Mouse (Mus musculus): ENCODE results near the gene Ube2e2.

The Ube2e2 gene

DNA sequence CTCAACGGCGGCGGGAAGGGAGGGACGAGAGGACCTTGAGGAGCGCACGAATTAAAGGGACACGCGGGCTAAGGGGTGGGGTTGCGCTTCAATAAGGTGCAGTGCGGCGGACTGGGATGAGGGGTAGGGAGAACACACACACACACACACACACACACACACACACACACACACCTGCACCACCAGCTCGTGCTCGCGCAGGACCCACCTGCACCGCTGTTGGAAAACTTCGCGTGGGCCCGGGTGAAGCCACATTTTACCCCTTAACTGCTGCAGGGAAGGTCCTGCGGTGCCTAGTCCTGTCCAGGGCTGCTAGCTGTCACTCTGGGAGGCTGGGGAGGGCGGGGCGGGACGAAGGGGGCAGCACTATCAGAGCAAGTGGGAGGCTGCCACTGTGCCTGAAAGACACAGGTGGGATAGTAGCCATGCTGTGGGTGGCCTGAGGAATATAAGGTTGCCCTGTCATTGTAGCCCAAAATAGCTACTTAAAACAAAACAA lies at the start of gene Ube2e2:
TSS of gene Ube2e2 (minus strand) at position 321 of the 499 bp plus-strand sequence.
- peak; percentile 86; the same call in 1 of the 2 replicates for ATAC-seq (ENCODE audit: insufficient number of reproducible peaks, low FRiP score, low TSS enrichment)

DNA sequence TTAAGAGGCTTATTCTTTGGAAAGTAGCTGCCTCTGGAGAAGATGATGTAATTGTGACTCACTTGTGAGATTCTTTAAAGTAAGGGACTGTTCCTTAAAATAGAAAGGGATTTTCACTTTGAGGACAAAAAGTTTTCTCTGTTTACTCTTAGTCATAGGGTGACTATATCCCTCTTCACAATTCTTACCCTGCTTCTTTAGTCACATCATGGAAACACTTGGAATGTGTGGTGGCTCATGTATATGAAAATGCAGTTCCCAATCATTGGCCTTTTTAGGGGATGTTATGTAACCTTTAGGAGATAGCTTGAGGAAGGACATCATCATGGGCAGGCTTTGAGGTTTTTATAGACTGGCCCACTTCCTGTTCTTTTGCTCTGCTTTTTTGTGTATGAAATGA lies 46.0 kb upstream of the Ube2e2 start:
- no peak for ATAC-seq (ENCODE audit: insufficient number of reproducible peaks, low FRiP score, low TSS enrichment)

DNA sequence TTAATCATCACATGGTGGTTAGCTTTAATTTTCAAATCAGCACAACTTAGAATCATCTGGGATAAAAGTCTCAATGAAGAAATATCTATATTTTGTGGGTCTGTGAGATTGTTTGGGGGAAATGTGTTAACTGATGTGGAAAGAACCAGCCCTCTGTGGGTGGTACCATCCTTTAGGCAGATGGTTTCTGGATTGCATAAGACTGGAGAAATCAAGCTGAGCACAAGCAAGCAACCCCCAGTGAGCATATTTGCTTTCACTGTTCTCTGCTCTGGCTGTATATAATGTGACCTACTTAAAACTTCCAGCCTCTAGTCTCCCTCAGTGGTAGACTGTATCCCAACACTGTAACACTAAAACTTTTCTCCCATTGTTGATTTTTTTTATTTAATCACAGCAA lies 9.5 kb upstream of the Ube2e2 start:
- ATAC-seq (ENCODE audit: insufficient number of reproducible peaks, low FRiP score, low TSS enrichment), result no peak

DNA sequence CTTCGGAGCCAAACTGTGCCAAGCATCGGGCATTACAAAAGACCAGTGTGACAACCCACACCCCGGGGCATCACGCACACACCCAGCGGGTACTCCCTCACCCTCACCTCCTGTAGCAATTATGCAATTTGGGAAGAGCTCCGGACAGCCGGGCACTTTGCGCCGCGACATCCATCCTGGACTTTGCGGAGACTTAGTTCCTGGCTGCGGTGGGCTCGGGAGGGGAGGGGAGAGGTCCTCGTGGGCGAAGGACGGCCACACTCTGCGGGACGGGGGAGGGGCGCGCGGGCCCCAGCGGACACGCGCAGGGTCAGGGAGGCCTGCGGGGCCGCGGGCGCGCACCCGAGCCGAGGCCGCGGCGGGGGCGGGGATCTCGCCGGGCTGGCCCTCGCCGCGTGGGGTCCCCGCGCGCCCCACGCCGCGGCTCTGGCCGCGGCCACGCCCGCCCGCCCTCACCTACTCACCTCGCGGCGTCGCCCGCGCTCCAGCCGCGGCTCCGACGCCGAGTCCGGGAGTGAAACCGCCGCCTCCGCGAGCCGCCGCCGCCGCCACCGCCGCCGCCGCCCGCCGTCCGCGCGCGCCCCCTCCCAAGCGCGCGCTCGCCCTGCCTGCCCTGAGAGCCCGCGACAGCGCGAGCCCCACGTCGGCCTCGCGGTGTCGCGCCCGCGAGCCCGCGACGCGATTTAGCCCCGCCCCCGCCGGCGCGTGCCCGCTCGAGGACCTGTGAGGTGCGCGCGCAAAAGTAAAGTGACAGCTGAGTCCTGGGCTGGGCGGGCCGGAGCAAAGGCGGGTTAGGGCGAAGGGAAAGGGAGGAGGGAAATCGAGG lies 733 bp downstream of the Ube2e2 start:
- ATAC-seq (ENCODE audit: insufficient number of reproducible peaks, low FRiP score, low TSS enrichment), result peak; percentile 75

DNA sequence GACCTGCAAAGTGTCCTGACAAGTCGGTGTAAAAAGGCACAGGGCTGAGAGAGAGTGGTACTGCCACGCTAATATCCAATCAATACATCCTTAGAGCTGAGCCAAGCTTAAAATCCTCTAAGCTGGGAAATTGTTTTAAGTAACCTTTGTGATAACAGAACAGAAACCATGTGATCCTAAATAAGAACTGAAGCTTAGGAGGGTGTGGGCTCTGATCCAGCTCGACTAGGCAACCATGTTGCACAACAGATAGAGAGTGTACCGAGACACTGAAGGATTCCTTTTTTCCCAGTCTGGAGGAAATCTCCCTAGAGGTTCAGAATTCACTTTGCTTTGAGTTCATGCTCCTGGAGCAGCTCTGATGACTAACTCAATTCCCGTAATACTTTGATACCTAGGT lies 4.5 kb downstream of the Ube2e2 start:
- no peak for ATAC-seq (ENCODE audit: insufficient number of reproducible peaks, low FRiP score, low TSS enrichment)

DNA sequence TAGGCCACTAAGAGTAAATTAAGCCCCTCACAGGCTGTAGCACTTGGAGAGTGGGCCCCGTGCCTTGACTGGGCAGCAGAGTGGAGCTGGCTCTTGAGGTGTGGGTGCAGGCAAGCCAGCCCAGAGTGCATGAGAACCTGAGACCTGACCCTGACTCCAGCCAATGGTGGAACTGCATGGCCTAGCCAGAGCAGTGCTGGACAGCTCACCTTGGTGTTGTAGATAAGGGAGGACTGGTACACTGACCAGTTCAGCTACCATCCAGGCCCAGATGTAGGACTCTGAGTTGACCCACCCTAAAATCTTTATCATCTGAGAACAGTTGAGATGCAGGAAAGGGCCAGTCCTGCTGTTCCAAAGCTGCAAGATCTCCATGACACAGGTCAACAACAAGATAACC lies 11.6 kb downstream of the Ube2e2 start:
- no peak for ATAC-seq (ENCODE audit: insufficient number of reproducible peaks, low FRiP score, low TSS enrichment)

DNA sequence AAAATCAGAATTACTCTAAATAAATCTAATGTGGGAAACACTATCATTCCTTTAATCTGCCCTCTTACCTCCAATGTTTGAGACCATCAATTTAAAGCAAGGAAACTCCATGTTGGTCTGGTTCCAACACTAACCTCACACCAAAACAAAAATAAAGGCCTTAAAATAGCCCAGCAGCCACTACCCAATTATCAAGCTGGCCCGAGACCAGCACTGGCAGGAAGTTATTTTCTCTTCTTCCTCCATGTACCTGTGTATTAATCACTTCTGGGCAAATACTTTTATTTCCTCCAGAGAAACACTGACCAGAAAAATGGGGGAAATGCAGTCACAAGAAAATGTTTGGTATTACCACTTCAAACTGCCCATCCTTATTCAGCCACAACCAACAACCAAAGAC lies 23.4 kb downstream of the Ube2e2 start:
- no peak for ATAC-seq (ENCODE audit: insufficient number of reproducible peaks, low FRiP score, low TSS enrichment)

DNA sequence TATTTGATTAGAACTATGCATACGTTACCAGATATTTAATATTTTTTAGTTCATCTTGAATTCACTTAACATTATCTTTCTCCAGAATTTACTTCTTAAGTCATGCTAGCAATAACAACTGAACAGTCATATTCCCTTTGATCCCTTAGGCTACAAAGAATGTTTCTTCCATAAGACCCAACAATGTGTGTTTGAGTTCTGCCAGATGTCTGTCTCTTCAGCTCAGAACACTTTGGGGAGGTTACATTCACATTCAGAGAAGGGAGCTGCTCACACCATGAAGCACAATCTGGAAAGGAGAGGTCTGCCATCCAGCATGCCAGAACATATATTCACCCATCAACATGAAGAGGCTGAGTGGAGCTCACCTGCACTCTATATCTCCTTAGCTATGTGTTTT lies 65.4 kb downstream of the Ube2e2 start:
- no peak for ATAC-seq (ENCODE audit: insufficient number of reproducible peaks, low FRiP score, low TSS enrichment)

DNA sequence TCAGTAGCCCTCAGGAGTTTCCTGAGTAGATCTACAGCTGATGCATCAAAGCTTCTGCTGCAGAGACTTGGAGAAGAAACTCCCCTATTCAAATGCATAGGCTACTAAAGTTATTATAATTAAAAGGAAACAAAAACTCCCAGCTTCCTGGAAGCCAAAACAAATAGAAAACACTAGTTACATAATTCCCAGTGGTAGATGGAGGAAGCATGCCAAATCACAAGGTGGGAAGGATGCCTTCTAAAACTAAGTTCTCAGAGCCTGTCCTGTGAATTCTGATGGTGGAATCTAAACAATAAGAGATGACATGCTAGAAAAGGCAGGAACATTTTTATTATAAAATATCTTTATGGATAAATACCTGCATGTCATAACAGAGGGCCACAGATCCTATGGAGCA lies 67.3 kb downstream of the Ube2e2 start:
- ATAC-seq (ENCODE audit: insufficient number of reproducible peaks, low FRiP score, low TSS enrichment), result no peak

DNA sequence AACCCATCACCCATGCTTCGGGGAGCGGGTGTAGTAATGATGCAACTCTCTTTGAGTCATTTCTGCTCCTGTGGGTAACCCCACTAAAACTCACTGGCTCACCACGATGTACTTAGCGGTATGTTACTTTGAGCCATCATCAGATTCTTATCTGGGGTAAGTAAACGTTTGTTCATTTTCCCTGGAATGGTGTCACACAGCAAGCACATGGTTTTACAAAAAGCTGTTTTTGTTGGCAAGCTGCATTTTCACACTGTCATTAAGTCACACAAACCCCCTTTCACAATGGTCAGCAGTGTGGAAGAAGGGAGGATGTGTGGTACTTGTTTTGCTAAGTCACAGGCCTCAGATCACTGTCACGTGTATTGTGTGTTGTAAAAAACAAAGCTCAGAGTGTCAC lies 73.4 kb downstream of the Ube2e2 start:
- ATAC-seq (ENCODE audit: insufficient number of reproducible peaks, low FRiP score, low TSS enrichment), result no peak

DNA sequence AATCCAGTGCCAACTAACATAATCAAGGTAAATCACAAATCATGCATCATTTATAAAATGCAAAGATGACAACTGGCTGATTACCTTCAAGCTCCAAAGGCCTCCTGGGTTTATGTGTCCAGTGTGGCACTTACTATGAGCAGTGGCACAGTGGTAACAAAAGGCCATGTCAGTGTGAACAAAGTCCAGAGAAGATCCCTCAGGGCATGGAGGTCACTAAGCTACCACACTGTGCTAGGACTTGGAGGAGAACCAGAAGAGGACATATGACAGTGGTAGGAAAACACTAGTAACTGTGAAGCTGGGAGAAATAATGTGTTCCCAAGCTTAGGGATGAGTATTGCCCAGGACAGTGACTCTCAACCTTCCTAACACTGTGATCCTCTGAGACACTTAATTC lies 97.2 kb downstream of the Ube2e2 start:
- no peak for ATAC-seq (ENCODE audit: insufficient number of reproducible peaks, low FRiP score, low TSS enrichment)

DNA sequence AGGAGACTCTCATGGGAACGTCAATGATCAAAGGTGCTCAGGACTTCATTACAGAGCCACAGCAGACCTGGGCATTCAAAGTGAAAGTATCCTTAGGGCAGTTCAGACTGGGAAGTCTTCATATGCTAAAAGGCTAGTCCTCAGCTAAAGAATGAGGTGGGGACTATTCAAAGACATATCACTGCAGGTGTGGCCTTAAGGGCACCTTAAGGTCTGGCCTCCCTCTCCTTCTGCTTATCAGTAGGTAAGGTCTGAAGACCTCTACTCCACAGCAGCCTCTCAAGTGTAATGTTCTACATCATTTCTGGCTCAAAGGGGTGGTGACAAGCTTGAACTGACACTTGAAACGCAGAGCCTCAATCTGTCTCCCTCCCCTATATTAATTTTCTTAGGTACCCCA lies 98.3 kb downstream of the Ube2e2 start:
- no peak for ATAC-seq (ENCODE audit: insufficient number of reproducible peaks, low FRiP score, low TSS enrichment)

DNA sequence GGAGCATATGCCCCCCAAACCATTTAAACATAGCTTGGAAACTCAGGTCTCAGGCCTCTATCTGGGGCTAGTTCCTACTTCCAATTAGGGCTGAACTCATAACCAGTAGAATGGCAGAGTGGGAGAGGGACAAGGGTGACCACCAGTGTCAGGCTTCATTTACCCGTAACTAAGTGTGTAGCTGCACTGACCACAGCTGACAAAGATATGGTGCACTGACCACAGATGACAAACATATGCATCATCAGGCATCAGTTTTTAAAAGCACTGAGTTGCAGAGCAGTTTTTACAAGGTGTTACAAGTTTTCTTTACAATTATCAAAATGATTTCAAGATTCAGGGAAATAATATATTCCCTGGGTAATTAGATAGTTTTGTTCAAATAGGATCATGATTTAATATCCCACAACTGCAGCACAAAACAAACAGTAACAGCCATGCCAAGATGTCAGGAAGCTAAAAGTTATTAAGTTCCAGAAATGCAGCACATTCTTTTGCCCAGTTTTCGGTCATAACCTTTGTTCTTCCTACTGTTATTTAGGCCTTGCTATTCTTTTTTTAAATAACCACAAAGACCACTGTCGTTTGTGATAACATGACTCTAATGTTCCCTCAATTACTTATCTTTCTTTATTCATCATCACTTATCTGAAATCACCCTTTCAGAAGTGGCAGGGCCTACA lies 114.9 kb downstream of the Ube2e2 start:
- no peak for ATAC-seq (ENCODE audit: insufficient number of reproducible peaks, low FRiP score, low TSS enrichment)

DNA sequence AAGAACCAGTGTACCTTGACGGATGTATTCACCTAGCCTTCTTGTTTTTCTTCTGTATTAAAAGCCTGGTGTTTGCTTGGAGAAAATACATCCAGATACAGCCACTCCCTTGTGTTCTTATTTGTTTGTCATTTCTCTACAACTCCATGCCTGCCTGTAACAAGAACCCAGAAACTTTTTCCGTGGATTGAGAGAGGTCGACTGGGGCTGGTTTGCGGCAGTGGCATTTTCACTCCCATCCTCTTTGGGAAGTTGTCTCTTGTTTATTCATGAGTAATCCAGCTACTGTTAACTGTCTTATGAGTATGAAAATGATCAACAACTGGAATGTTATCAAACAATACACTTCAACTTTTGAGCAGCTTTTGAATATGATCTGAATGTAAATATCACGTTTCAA lies 115.8 kb downstream of the Ube2e2 start:
- no peak for ATAC-seq (ENCODE audit: insufficient number of reproducible peaks, low FRiP score, low TSS enrichment)

DNA sequence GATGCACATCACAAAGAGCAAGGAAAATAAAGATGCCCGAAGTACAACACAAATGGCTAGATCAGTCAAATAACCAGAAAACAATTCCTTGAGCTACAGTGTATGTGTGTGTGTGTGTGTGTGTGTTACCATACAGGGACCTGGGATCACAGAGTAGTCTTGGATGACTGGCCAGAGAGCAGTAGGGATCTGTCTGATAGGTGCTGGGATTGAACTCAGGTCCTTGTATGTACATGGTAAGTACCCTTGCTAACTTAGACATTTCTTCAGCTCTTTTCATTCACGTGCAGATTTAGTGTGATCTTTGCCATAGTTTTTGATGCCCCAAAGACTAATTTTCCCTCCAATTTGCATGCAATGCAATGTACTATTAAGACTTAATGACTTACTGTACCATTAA lies 117.9 kb downstream of the Ube2e2 start:
- ATAC-seq (ENCODE audit: insufficient number of reproducible peaks, low FRiP score, low TSS enrichment), result no peak

DNA sequence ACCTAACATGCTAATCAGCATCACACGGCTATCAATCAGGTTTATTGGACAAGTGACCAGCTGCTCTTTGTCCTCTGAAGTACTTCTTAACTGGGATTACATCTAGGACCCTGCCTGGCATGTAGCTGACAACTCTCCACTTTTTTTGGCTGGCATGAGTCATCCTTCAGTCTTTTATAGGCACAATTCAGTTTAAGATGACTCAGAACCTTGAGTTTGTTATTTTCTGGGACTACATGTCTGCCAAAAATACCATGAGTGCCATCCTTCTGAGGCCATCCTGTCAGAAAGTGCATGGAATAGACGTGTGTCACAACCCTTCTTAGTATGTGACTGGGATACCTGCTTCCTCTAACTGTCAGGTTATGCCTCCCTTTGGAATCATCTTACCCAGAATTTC lies 120.3 kb downstream of the Ube2e2 start:
- no peak for ATAC-seq (ENCODE audit: insufficient number of reproducible peaks, low FRiP score, low TSS enrichment)

DNA sequence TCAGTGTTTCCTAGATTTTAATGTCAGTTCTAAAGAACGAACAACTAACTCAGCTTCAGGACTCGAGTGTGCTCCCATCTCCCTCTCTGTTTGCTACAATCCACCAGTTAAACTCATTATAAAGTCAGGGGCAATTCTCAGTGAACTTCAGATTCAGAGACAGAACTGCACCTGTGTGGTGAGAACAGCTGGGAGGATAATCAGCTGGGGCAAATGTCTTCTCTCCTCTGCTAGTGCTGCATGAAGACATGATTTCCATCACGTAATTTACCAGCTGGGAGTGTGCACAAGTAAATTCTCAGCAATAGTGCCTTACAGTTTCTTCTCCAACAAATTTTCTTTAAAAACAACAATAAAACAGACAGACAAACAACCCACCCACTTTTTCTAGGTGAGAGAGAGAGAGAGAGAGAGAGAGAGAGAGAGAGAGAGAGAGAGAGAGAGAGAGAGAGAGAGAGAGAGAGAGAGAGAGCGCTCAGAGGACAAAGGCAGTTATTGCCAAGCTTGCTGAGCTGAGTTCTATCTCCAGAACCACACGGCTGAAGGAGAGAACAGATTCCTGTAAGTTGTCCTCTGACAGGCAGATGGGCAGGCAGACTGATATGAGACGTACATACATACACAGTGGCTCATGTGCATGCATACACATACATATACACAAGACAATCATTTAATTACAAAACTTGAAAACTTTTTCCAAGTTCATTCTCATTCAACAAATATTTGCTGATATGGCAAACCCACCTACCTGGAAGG lies 134.3 kb downstream of the Ube2e2 start:
- no peak for ATAC-seq (ENCODE audit: insufficient number of reproducible peaks, low FRiP score, low TSS enrichment)

DNA sequence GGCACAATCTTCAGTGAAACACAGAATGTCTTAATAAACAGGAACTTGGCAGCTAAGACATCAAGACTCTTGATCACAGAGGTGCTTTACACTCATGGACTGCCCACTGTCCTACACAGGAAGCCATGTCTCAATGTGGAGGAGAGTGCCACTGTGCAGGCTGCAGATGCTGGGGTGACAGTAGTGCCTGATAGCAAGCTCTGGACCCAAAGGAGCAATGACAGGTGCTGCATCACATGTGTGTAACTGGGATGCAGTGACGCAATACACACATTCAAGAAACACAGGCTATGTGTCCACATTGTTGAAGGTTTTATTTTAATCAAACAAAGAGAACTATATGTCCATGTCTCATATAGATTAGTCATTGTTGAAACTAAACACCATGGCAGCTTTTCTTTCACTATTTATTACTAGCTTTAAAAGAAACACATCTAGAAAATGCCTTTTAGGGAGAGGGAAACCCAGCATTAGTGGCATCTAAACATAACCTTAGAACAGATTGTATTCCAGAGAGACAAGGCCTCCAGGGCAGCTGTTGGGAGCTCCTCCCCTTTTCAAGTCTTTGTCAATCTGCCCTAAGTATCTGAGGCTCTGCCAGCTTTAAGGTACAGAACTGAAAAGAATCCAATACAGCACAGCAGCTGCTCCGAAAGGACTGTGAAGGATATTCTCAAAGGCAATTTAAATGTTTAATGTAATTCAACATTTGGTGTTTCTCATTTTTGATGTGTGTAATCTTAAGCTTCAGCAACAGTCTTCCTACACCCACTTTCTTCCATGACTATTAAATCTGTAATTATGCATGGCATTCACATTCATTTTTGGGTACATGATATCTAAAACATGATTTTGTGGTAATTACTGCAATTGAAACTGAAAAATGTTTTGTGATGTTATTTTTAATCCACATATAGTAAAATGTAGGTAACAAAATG lies 135.2 kb downstream of the Ube2e2 start:
- ATAC-seq (ENCODE audit: insufficient number of reproducible peaks, low FRiP score, low TSS enrichment), result no peak

DNA sequence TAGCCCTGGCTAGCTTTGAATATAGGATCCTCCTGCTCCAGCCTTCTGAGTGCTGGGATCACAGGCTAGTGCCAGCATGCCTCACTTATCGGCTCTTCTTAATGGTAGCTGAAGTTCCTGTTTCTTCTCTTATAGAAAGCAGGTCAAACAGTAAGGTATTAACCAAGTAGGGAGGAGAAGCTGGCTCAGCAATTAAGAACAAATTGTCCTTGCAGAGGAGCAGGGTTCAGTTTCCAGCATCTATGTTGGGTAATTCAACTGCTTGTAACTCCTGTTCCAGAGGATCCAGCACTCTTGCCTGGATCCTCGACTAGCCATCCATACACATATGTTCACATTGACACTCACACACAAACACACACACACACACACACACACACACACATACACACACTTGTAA lies 136.1 kb downstream of the Ube2e2 start:
- no peak for ATAC-seq (ENCODE audit: insufficient number of reproducible peaks, low FRiP score, low TSS enrichment)

DNA sequence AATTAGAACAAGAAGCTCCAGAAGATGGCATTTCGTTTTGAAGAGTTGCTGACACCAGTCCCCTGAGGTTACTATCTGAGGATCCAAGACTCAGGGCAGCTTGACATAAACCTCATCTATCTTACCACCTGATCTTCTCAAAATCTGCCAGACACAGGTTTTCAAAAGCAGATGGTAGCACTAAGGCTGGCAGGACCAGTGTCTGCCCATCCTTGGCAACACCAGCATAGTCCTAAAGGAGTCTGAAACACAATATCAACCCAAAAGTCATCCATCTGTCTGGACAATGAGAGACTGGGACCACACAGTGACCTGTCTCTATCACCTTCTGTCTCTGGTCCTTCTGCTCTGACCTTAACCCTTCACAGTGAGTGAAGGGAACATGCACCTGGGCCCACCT lies 138.7 kb downstream of the Ube2e2 start:
- ATAC-seq (ENCODE audit: insufficient number of reproducible peaks, low FRiP score, low TSS enrichment), result peak; percentile 66
